ENCODE assay signal across 19 mouse cellular contexts in the genomic region with DNA sequence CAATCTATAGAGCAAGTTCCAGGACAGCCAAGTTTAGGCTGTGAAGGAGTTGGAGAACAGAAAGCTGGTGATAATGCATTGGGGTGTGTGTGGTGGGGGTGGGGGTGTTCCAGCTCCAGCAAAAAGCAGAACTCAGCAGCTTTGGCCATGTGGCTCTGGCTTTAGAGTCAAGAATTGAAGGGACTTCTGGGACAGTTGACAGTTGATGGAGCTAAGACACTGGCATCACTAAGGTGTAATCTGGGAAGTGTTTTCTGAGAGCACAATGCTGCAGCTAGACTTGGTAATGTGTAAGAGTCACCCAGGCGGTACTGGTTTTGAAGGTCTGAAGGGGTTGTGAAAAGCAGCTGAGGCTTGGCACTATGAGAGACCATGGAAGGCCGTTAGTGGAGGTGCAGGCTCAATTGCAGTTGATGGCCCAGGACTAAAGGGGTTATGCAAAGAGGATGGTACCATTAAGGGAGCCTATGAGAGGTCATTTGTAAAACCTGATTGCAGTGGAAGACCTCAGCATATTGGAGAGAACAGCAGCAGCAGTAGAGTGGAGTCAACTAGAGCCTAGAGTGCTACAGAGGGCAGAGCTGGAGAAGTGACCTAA.
"Had no signal": no experiment of that assay in that cellular context is flagged by ENCODE, and none has a peak within 500 bp of the region (broad histone marks: within the 10 kb centered on the region; RNA-seq: fewer than 3 reads in every experiment).

No protein-coding gene starts in this region.

- H3K27me3 ChIP-seq: liver, embryonic 15.5 days; midbrain, embryonic 13.5 days; midbrain, embryonic 15.5 days; neural tube, embryonic 13.5 days; neural tube, embryonic 15.5 days had no signal

- DNase-seq: lung, adult 18-20 months; lung, embryonic 14.5 days; lung, postnatal 10 days; lung, postnatal 4 days; retina, postnatal 1 day; right cerebral cortex, adult 18-20 months; right cerebral cortex, postnatal 25 days; right cerebral cortex, postnatal 4 days; spleen, adult 18-20 months; thymus, adult 18-20 months; thymus, postnatal 14 days; thymus, postnatal 36 days had no signal

- H3K9ac ChIP-seq: liver, embryonic 15.5 days; lung, embryonic 14.5 days; midbrain, embryonic 13.5 days; midbrain, embryonic 15.5 days; neural tube, embryonic 13.5 days; neural tube, embryonic 15.5 days had no signal

- ATAC-seq: midbrain, embryonic 13.5 days; midbrain, embryonic 15.5 days had no signal

- H3K4me3 ChIP-seq: liver, embryonic 15.5 days; midbrain, embryonic 13.5 days; midbrain, embryonic 15.5 days; myocyte; neural tube, embryonic 13.5 days; neural tube, embryonic 15.5 days had no signal

- H3K36me3 ChIP-seq: midbrain, embryonic 15.5 days; neural tube, embryonic 13.5 days; neural tube, embryonic 15.5 days had no signal

- H3K27ac ChIP-seq: liver, embryonic 15.5 days; midbrain, embryonic 13.5 days; midbrain, embryonic 15.5 days; neural tube, embryonic 13.5 days; neural tube, embryonic 15.5 days had no signal

- H3K4me2 ChIP-seq: liver, embryonic 15.5 days; lung, embryonic 14.5 days; midbrain, embryonic 11.5 days; midbrain, embryonic 13.5 days; midbrain, embryonic 15.5 days; neural tube, embryonic 13.5 days; neural tube, embryonic 15.5 days had no signal

- H3K9me3 ChIP-seq: liver, embryonic 15.5 days; midbrain, embryonic 13.5 days; midbrain, embryonic 15.5 days; neural tube, embryonic 13.5 days; neural tube, embryonic 15.5 days had no signal
